Mouse (Mus musculus): Measurements from ENCODE around the gene Arl1.

- no peak for TF ChIP-seq CTCF (IDR thresholded peaks at IDR 0.05)
- TF ChIP-seq EP300 (IDR thresholded peaks at IDR 0.05): no peak
Observed at GRCm38 (mm10) chr10:88715621-88716020, 15.0 kb upstream of the Arl1 start.

Data from lung, postnatal 0 days (tissue).